Mouse (Mus musculus): ENCODE measurements at regions not wholly inside any gene's neighbourhood (a gene's known extent, or its start where the extent isn't known, plus 50 kb on each side); places are given as distances from the start of the nearest gene placed in this dataset.

DNA sequence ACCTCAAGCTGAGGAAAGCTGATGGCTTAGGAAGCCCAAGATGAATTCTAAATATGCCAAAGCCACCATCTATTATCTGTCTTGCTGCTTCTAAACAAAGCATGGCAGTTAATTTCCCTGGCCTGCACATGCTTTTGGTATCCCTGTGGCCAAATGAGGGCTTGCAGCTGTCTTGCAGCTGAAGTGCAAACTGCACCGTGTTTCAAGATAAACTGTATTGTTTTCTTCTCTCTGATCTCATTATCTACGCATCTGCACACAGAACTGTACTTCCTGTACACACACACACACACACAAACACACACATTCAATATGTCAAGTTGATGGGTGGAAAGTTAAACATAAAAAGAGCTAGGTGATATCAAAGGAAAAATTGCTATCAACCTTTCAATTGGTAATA is 221.7 kb upstream of the Veph1 start:
- DNase-seq (ENCODE audit: low spot score) = no peak

DNA sequence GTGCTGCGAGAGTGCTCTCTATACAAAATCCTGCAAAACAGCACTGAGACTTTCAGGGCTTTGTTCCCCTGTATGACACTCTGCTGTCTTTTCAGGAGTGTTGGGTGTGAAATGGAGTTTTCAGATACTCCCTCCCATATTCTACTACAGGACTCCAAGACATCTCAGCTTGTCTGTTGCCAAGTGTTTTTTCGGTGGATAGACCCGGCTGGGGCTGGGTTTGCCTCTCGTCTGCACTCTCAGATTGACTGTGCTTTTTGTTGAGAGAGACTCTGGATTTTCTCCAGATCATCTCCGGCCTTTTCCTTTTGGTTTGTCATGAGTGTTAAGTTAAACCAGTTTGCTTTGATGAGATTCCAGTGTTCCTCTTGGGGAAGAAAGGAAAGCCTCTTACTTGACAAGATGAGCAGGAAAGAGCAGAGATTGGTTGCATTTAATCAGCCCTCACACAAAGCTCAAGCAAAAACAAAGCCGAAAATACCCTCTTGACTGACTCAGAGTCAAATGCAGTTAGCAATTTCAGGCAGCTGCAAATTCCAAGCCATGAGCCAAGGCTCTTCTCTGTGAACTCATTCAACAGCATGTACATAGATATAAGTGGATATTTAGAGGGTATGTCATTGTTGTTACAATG is 219.3 kb upstream of the Veph1 start:
- no peak for DNase-seq (ENCODE audit: low spot score)

DNA sequence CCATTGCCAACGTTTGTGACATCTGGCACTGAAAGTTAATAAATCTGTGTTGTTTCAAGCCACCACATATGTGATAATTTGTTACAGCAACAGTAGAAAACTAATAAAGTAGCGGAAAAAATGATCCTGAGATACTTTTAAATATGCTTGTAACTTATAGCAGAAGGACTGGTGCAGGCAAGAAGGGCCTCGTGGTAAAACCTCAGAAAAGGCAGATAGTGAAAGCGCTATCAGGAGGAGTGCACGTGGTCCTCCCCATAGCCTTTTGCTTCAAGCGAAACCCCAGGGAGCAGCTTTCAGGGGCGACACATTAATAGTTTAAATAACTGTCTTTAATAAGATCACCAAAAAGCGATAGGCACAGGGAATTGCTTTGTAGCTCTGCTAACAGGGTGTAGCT is 217.9 kb upstream of the Veph1 start:
- DNase-seq (ENCODE audit: low spot score) = no peak

DNA sequence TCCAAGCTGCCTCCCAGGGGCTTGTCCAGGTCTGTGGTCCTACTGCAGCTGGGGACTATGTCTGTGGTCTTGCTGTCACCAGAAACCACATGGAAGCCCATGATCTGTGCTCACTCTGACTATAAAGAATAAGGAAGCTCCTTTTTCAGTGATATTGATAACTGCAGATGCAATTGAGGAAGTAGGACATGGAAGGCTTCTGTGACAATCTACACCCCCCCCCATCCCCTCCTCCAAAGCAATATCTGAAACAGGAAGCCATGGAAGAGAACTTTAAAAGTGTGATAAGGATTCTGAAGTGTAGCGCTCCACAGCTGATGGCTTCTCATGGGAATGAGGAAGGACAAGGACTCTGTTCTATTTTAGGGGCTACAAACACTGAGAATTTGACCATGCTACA is 215.8 kb upstream of the Veph1 start:
- no peak for DNase-seq (ENCODE audit: low spot score)

DNA sequence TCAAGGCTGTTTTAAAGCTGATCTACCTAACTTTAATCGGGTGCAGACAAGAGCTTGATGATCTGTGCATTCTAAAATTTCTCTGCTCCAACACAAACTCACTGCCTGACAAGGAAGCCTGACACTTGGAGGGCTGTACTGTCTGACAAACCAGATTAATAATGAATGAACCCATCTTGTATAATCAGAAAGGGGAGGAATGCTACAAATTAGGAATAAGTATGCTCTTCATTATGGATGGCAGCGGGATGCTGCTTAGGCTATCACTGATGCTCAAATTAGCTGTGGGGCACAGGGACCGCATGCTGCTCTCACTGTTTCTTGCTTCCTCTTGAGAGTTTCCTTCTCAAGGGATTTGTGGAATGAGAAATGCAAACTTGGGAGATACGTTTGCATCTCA is 213.8 kb upstream of the Veph1 start:
- DNase-seq (ENCODE audit: low spot score) = no peak

DNA sequence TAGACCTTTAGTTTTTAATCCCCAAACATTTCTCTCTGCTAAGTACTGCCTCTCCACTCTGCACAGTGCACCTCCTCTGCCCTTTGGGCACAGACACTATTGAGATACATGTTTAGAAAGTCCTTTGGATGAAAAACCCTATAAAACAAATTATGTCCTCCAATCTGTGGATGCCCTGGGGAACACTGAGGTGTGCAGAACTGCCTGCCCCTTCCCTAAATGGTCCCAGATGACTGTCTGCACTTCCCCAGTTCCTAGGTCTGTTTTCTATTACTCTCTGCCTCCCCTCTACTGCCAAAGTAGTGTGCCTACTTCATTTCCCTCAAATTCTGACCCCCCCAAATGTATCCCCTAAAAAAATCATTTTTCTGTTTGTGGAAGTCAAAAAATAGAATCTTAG is 209.5 kb upstream of the Veph1 start:
- no peak for DNase-seq (ENCODE audit: low spot score)

DNA sequence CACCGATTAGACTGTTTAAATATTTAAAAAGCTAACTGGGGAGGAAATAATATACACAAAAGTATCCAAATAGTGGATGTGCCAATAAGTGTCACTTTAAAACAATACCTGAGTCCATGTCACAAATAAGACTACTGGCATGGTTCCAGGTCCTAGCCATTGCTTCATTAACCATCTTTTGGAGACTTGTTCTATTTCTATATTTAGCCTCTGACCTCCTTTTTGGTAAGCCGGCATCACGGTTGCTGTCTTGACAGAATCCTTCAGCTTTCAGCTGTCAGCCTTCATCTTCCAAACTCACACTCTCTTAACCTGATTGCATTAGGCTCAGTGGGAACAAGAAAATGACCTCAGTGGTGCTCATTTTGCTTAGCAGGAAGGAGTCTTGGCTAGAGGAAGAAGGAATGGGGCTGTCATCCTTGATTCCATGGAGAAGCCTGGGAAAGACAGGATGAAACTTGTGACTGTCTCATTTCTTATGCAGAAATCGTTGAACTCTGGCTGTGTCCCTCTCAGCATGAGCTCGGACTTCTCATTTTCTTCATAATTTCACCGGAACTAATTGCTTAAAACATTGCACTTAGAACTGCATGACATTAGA is 208.9 kb upstream of the Veph1 start:
- DNase-seq (ENCODE audit: low spot score) = no peak

DNA sequence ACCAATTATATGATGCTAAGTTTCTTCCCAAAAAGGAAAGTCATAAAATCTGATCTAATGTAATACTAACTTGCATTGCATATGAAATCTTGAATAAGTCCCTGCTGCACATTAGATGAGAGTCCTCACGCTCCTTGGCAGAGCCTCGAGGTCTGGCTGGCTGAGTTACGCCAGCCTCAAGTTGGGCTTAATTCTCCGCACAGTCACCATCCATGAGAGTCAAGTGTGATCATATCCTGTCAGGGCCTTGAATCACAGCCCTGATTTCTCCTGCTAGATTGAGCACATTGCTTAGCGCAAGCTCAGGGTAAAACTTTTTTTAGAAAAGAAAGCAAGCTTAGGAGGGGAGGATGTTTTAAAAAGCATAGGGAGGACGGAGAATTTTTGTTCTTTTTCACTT is 208.1 kb upstream of the Veph1 start:
- no peak for DNase-seq (ENCODE audit: low spot score)

DNA sequence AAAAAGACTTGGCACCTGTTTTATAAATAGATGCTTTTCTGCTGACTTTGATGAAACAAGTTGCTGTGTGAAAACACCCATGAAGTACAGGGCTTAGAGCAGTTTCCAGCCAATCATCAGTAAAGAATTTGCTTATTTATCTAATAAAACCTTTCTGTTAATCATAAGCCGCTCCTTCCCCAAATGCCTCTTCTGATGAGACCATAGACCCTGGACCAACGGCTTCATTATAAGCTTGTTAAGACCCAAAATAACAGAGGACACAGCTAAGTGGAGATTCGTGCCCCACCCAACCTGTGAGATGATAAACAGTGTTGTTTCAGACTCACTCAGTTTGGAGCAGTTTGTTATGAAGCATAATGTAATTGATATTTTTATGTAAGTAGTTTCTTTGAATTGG is 207.0 kb upstream of the Veph1 start:
- DNase-seq (ENCODE audit: low spot score) = no peak

DNA sequence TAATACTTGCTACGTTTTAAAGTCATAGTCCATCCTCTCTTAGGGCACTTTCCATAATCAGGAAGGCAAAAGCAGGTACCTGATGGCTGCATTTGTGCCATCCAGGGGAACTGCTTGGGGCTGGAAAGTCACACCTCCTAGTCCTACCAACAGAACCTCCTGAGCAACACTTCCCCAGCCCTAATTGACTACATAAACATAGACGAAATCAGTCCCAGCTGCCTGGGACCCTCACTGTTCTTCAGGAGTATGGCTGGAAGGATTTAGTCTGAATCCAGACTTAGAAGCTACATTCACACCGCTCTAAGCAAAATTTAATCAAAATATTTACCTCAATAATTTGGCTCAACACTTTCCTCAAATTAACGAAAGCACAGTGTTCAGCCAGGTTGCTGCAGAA is 205.2 kb upstream of the Veph1 start:
- no peak for DNase-seq (ENCODE audit: low spot score)

DNA sequence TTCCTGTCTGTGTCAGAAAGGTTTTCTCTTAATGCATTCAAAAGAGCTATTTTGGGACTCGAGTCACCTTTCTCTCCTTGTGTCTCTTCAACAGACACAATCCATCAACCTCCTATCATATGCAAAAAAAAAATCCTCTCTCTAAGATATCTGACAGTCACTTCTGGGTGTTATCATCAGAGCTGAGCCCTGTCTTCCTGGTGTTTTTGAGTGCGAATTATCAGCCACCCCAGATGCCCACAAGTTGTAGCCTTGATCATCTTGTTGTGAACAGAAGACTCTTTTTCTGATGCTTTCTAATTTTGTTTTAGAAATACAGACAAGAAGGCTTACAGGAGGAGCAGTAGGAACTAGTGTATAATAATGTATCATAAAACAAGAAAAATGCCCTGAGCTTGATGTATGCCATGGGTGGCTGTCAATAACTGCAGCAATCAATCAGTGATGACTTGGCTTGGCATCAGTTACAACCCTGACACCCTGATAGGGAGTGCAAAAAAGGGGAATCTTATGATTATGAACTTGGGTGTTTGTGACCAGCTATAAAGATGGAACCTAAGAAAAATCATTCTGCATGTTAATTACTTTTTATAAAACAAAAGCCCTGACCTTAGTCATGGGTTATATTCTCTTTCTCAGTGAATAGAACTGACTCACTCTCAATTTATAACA is 197.9 kb upstream of the Veph1 start:
- DNase-seq (ENCODE audit: low spot score) = no peak

DNA sequence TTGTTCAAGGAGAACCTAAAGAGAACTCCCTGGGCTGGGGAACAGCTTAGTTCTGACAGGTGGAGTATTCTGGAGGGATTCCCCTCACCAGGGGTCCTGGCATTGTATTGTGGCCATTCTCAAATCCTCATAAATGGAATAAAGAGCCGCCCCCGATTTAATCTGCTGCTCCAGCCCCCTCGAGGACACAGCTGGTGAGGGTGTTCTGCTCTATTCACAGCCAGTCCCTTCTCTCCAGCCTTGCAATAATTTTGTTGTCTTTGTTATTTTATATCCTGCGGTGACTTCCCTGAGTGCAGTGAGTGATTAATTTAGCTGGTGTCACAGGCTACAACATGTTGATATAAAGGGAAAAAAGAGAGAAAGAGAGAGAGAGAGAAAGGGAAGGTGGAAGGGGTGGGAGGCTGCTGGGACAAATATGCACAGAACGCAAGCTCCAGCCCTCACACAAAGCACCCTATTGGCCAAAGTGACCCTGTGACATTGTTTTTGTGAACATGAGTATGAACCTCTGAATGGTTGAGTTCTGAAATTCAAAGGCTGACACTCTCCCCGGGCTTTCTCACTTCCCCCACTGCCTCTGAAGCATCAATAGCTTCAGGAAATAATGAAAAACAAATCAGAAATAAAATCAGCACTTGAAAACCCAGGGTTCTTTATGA is 194.2 kb upstream of the Veph1 start:
- DNase-seq (ENCODE audit: low spot score) = no peak

DNA sequence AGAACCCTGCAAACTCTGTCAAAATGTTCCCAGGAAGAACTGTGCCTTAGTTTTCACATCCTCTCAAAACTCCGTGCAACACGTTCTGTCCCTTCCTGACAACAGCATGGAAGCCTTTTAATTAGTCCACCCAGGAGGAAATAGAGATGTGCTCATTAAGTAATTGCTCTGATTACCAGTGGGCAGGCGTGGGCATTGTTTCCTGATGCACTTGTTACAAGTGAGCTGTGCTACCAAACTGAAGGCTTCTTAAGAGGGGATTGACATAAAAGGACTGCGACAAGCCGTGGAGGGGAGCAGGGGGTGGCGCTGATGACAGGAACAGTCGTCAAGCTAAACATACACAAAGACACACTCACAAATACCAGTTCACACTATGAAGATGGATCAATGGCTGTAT is 192.1 kb upstream of the Veph1 start:
- no peak for DNase-seq (ENCODE audit: low spot score)

DNA sequence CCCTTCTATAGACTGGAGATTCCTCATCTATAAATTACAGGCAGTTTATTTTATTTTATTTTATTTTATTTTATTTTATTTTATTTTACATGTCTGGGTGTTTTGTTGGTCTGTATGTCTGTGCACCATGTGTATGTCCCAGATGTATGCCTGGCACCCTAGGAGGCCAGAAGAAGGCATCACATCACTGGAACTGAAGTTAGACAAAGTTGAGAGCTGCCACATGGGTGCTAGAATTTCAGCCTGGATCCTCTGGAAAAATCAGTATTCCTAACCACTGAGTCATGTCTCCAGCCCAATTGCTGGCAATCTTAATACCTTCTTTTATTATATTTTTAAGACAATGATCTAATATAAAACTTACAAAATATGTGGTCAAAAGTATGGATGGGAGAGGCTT is 190.0 kb upstream of the Veph1 start:
- no peak for DNase-seq (ENCODE audit: low spot score)

DNA sequence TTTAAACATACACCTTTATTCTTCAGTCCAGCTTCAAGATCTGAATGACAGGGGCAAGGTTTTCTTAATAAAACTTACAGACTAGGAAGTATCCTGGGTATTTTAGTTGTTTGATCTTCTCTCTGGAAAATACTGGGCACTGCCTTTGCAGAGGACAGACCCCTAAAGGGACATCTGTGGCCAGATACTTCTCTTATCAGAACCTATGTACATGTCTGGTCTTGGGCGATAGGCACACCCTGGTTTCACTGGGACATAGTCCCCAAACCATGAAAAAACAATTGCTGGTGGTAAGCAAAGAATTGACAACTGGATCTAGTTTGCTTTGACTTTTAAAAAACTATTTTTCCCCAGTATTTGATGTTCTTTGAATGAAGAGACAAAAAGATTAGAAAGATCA is 189.5 kb upstream of the Veph1 start:
- no peak for DNase-seq (ENCODE audit: low spot score)

DNA sequence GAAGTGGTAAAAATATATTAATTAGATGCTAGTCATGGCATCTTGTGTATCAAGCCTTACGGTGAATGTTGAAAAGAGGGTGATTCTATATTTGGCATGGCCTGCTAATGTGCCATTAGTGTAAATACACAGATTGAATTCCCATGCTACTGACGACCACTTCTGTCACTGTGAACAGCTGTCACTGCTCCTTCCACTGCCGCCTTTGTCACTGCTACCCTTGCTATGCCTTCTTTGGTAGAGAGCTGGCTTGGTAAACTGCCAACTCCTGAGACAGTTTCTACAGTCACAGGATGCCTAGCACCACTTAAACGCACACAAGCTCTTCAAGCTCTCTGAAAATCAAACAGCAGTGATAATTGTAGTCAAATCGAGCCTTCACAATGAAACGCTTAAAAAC is 184.1 kb upstream of the Veph1 start:
- peak; percentile 42 for DNase-seq (ENCODE audit: low spot score)

DNA sequence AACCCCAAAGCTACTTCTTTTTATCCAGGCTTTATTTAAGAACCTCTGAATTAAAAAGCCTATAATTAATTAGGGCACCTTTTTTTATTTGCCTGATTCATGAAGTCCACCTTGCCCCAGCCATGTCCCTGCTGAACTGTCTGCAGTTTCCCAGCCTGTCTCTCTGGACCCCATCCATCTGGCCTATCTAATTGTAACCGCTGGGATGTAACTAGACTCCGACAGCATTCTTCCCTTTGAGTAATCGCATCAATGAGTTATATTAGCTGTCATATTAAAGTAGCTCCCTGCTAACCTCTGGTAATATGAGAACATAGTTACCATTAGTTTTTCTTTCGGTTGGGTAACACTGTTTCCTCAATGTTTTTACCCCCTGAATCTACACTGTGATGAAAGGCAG is 182.6 kb upstream of the Veph1 start:
- DNase-seq (ENCODE audit: low spot score) = no peak

DNA sequence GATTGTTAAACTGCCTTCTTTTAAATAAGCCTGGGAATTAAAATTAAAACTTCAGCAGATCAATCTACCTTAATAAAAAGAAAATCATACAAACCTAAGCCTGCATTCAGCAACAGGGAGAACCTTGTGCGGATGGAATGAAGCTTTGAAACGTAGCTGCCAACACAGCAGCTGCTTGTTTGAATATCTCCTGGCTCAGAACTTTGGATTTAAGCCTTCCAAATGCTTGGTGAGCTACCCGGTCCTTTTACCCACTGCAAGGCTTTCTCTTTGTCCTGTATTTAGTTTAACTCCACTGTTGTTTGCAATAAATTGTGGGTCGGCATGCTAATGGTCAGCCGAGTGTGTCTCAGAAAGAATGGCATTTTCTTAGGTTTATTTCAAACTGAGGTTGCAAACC is 169.7 kb upstream of the Veph1 start:
- no peak for DNase-seq (ENCODE audit: low spot score)

DNA sequence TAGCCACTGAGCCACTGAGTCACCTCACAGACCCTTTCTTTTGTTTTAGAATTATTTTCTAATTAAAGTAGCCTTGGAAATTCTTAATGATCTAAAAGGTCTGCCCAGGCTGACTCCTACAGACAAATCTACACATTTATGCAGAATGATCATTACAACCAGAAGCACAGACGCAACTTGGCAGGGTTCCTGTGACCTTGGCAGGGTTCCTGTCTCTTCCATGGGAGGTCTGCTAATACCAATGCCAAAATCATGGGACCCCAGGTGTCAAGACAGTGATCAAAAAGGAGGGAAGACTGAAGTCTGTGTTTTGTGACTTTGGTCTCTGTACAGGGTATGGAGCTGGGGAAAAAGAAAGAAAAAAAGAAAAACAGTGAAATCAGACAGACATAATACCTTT is 168.7 kb upstream of the Veph1 start:
- no peak for DNase-seq (ENCODE audit: low spot score)

DNA sequence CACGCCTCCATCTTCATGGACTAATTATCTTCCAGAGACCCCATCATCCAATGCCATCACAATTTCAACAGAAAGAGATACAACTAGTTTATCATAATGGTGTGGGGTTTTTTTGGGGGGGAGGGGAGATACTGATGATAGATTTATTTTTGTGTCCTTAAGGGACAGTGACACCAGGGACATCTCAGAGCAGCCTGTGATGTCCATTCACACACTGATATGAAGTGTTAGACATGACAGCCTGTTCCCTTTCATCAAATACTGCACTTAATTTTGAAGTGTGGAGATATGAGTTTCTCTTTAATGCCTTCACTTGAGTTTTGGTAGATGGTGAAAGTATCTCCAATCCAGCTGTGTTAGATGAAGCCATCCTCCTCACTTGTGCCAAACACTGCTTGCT is 165.7 kb upstream of the Veph1 start:
- DNase-seq (ENCODE audit: low spot score) = no peak

DNA sequence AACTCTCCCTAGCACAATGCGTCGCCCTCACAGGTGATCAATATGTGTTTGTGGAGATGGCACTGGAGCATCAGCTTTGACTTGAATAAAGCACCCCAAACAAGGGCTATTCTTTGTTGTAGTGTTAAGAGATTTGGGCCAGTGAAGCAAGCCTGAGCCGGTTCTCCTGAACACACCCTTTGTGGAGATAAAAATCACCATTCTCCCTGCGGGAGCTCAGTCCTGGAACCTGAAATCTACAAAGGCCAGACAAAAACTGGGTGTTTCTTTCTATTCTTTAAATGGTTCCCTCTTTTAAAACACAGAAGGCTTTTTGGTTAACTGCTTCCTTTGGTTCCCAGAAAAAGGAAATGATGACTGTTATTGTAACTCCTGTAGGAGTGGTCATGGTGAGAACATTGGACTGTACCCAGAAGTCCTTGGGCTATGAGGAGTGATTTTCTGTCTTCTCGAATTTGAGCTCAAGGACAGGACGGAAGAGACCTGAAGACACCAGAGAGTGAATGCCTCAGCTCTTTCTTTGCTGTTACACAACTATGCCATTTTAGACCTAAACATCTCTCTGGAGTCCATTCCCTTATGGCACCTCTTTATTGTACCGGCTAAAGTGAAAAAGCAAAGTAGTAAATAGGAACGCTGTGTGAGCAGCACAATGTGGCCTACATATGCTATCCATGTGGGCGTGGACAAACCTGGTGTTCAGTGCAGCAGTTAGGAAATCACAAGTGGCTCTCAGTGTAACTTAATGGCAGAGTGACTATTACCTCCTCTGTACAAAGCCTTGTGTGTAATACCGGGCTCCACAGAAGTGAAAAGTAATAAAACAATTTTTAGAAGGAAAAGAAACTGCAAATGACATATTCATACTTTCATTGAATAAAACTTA is 149.9 kb upstream of the Veph1 start:
- no peak for DNase-seq (ENCODE audit: low spot score)

DNA sequence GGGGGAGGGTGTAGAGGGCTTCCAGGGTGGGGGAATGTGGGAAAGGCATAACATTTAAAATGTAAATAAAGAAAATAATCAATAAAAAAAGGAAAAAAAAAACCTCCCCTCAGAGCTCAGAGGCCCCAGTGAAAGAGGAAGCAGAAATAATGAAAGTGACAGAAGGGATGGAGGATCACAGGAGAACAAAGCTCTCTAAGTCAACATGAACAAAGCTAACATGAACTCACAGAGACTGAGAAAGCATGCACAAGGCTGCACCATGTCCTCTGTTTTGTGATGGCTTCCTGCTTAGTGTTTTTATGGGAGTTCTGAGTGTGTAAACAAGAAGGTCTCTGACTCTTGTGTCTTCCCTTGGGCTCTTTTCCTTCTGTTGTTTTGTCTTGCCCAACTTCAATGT is 136.6 kb upstream of the Veph1 start:
- DNase-seq (ENCODE audit: low spot score) = no peak

Data from MN1 (cell line).